Mouse (Mus musculus) embryonic facial prominence, embryonic 12.5 days (tissue): Measurements from ENCODE around the gene Fkbp1b. TPM values are rescaled to one million over a fixed set of nuclear protein-coding genes. Genes with fewer than 3 reads are reported as not detected.

Source experiments
- ATAC-seq: fragments of 200-750 bp; cut with Nextera tagmentation; 2 replicates; pipeline ENCODE4 v1.8.0; 2017; ENCODE audit not compliant: insufficient number of reproducible peaks, insufficient read depth, low FRiP score, low TSS enrichment
- H3K27ac ChIP-seq: fragments of 300-500 bp; sonication (generic); 2 replicates; pipeline ENCODE4 v1.5.1; 2016; ENCODE audit warnings: mild to moderate bottlenecking
- H3K27me3 ChIP-seq: fragments of 300-500 bp; sonication (generic); 2 replicates; pipeline ENCODE4 v1.6.1; 2016; ENCODE audit warnings: mild to moderate bottlenecking, moderate library complexity
- H3K36me3 ChIP-seq: fragments of 300-500 bp; sonication (generic); 2 replicates; pipeline ENCODE4 v1.6.1; 2016; ENCODE audit warnings: mild to moderate bottlenecking
- H3K4me1 ChIP-seq: fragments of 300-500 bp; sonication (generic); 2 replicates; pipeline ENCODE4 v1.6.1; 2016
- H3K4me2 ChIP-seq: fragments of 300-500 bp; sonication (generic); replicated peaks from 2 replicates; pipeline ENCODE4 v1.6.1; 2016; ENCODE audit warnings: mild to moderate bottlenecking, moderate library complexity
- H3K4me3 ChIP-seq: fragments of 300-500 bp; sonication (generic); 2 replicates; pipeline ENCODE4 v1.5.1; 2016; ENCODE audit warnings: mild to moderate bottlenecking
- H3K9ac ChIP-seq: fragments of 300-500 bp; sonication (generic); 2 replicates; pipeline ENCODE4 v1.6.1; 2016; ENCODE audit warnings: mild to moderate bottlenecking, moderate library complexity
- H3K9me3 ChIP-seq: fragments of 300-500 bp; sonication (generic); 2 replicates; pipeline ENCODE4 v1.6.1; 2016; ENCODE audit warnings: mild to moderate bottlenecking, moderate library complexity
- WGBS: fragments of 180-500 bp; shearing (Covaris S2); methylation state at CpG from one replicate; pipeline ENCODE4 v1.1.7; 2016; 5-methylcytosine and 5-hydroxymethylcytosine counted together
- polyA plus RNA-seq: library from polyadenylated mRNA; unstranded; fragments of >200 nt; fragmentation: Nextera tagmentation; extraction: Ambion mirVana; gene quantifications from 2 replicates; pipeline ENCODE4 v1.2.1, GENCODE M21; 2016

Gene Fkbp1b
- polyA plus RNA-seq, 1 experiment from 2014 or later, result 16.6 TPM

DNA sequence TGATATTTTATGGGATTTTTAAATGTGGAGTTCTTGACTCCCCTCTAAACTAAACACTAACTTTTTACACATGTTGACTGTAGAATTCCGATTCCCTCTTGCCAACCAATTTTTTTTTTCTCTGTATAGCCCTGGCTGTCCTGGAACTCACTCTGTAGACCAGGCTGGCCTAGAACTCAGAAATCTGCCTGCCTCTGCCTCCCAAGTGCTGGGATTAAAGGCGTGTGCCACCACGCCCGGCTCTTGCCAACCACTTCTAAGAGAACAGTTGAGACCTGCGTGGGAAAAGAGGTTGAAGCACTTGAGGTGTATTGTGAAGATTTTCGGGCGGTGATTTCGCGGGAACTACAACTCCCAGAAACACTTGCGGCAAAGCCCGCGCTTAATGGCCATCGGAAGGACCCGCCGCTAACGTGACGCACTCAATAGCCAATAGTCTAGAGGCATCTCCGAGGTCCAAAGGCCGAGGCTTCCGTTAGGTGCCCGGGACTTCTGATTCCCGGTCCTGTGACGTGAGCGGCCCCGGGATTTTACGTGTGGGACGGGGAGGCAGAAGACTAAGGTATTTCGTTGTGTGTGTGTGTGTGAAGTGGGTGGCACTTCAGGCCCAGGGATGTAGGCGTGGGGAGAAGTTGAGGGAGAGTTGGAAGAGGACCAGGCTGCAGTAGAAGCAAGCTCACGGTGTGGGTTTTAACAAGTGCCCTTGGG, 1.7 kb upstream of the Fkbp1b start, which contains the start of gene Wdcp:
Wdcp (plus strand) TSS at position 414 of the 708 bp plus-strand sequence.
- peak within 1 kb of the TSS; percentile 91 for H3K4me2 ChIP-seq
- H3K9ac ChIP-seq, result peak within 1 kb of the TSS; percentile 56
- H3K36me3 ChIP-seq, result no peaks in the 10 kb centered on the region
- H3K27ac ChIP-seq, result peak within 1 kb of the TSS; percentile 55; the same call in 1 of the 2 replicates
- 0 out of 2 replicates have a peak, but pooled peaks cover 10% of the 10 kb centered on the region for H3K27me3 ChIP-seq
- peaks cover 15% of the 10 kb centered on the region for H3K4me1 ChIP-seq
- under 1% methylated on average over 30 of the region's 30 CpGs for WGBS
- peak within 1 kb of the TSS; percentile 62 for H3K4me3 ChIP-seq
- H3K9me3 ChIP-seq, result no peaks in the 10 kb centered on the region
- ATAC-seq, result peak; percentile 88

DNA sequence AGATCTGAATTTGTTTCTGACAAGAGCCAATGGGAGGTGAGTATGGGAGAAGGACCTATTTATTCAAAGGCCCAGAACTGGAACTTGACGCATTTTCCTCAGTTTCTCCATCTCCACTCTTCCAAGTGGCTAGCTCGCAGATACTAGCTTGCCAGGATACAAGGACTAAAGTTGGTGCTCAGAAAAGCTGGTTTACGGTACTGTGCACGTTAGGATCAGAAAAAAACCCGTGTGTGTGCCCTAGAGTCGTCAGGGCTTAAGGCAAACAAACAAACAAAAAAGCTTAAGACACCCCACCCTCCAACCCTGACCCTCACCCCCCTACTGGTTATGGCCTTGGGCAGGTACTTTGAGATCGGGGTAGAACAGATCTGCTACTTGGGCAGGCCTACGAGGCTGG, 1.1 kb upstream of the Fkbp1b start:
- Histone ChIP-seq H3K4me1 (peaks cover 15% of the 10 kb centered on the region), H3K27ac (no peak overlapping the region), H3K36me3 (no peaks in the 10 kb centered on the region), H3K9ac (no peak overlapping the region), H3K27me3 (0 out of 2 replicates have a peak, but pooled peaks cover 10% of the 10 kb centered on the region), H3K9me3 (no peaks in the 10 kb centered on the region), H3K4me2 (no peak overlapping the region), H3K4me3 (no peak overlapping the region; the same call in 1 of the 2 replicates)
- WGBS, result 83% methylated on average over 8 of the region's 8 CpGs
- ATAC-seq, result no peak

GRCm38 (mm10) chr12:4840741-4841140, 650 bp downstream of the Fkbp1b start:
- ATAC-seq, result no peak
- peak overlapping the region; percentile 66; the same call in 1 of the 2 replicates for H3K9ac ChIP-seq
- H3K4me1 ChIP-seq, result peaks cover 15% of the 10 kb centered on the region
- no peak overlapping the region for H3K27ac ChIP-seq
- H3K36me3 ChIP-seq, result no peaks in the 10 kb centered on the region
- H3K4me3 ChIP-seq, result peak overlapping the region; percentile 82
- H3K27me3 ChIP-seq, result 0 out of 2 replicates have a peak, but pooled peaks cover 10% of the 10 kb centered on the region
- H3K4me2 ChIP-seq, result peak overlapping the region; percentile 91
- WGBS, result 1% methylated on average over 11 of the region's 11 CpGs
- no peaks in the 10 kb centered on the region for H3K9me3 ChIP-seq

- H3K4me1 ChIP-seq, result peaks cover 15% of the 10 kb centered on the region
These were observed 1.4 kb downstream of the Fkbp1b start for GRCm38 (mm10) chr12:4840010-4840409.

DNA sequence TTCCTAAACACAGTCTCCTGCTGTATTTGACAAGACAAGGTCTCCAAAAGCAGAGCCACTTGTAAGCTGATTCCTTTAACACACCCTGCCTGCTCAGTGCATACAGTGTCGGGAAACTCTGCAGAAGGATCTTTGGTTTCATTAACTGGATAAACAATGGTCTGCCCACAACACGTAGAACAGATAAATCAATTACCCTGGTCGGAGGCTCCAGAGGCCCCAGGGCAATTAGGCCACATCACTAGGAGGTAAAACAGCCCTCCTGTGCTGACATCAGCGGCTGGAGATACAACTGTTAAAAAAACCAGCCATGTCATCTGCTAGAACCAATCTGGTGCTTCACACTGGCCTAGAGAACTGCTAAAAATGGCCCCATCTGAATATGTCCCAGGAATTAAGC, 4.4 kb downstream of the Fkbp1b start:
- 0 out of 2 replicates have a peak, but pooled peaks cover 4% of the 10 kb centered on the region for H3K4me1 ChIP-seq
- H3K9ac ChIP-seq, result no peak overlapping the region
- no peaks in the 10 kb centered on the region for H3K9me3 ChIP-seq
- 0 out of 2 replicates have a peak, but pooled peaks cover 10% of the 10 kb centered on the region for H3K27me3 ChIP-seq
- H3K27ac ChIP-seq, result no peak overlapping the region
- no peaks in the 10 kb centered on the region for H3K36me3 ChIP-seq
- no peak overlapping the region for H3K4me2 ChIP-seq
- no peak for ATAC-seq
- WGBS, result 40% methylated on average over 4 of the region's 4 CpGs
- no peak overlapping the region for H3K4me3 ChIP-seq

More at GRCm38 (mm10) chr12:4840010-4840409, 1.4 kb downstream of the Fkbp1b start:
- 53% methylated on average over 6 of the region's 6 CpGs for WGBS
- no peak overlapping the region for H3K4me3 ChIP-seq
- no peak overlapping the region for H3K9ac ChIP-seq
- H3K36me3 ChIP-seq, result no peaks in the 10 kb centered on the region
- no peak for ATAC-seq
- H3K27me3 ChIP-seq, result 0 out of 2 replicates have a peak, but pooled peaks cover 10% of the 10 kb centered on the region
- H3K4me2 ChIP-seq, result no peak overlapping the region; the same call in 1 of the 2 replicates
- no peak overlapping the region for H3K27ac ChIP-seq
- H3K9me3 ChIP-seq, result no peaks in the 10 kb centered on the region

DNA sequence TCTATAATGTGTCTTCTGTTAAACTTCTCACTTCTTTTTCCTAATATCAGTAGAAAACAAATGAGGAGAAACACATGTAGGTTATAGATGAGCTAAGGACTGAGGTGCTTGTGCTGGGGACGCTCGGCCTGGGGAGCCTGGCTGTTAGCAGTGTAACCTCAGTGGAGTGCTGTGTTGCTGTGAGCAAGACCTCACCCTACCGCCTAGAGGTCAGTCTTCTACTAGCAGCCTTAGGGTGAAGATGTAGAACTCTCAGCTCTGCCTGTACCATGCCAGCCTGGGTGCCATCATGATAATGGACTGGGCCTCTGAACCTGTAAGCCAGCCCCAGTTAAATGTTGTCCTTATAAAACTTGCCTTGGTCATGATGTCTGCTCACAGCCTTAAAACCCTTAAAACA, 14.1 kb downstream of the Fkbp1b start:
- Histone ChIP-seq H3K36me3 (peaks cover 61% of the 10 kb centered on the region), H3K4me3 (no peak overlapping the region), H3K4me2 (no peak overlapping the region), H3K9me3 (no peaks in the 10 kb centered on the region), H3K9ac (no peak overlapping the region), H3K4me1 (no peaks in the 10 kb centered on the region), H3K27me3 (no peaks in the 10 kb centered on the region), H3K27ac (no peak overlapping the region)
- ATAC-seq, result no peak
- 80% methylated on average over 3 of the region's 3 CpGs for WGBS

DNA sequence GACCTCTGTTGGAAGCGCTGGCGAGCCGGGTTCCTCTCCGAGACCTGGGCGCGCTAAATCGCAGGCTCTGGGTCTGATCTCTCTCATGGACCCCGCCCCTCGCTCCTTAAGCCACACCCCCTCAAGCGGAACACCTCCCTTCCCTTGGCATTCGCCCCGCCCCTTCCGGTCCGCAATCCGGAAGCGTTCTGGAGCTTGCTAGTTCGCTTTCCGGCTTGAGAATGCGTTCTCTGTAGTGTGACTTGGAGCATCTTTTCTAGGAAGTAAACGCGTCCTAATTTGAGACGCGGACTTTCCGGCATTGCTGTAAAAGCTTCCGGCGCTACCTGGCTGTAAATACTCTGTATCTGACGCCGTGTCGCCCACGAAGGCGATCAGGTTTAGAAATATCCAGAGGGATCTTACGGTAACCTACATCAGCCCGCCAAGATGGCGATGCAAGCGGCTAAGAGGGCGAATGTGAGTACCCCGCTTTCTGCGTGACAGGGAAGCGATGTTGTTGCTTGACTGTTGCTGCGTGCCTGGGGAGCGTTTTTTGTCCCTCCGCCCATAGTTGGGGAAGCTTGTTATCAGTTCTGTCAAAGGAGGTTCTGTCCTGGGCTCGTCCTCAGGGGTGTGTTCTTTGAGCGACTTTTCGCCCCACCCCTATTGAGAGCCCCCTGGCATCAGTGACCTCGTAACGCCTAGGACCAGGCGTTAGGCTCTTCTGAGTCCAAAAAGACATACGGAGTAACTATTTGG, 23.9 kb downstream of the Fkbp1b start, which contains the start of gene Sf3b6:
Sf3b6 (plus strand) TSS at position 184 of the 741 bp plus-strand sequence.
- Histone ChIP-seq H3K4me3 (peak within 1 kb of the TSS; percentile 90), H3K27ac (peak within 1 kb of the TSS; percentile 85), H3K9me3 (no peaks in the 10 kb centered on the region), H3K4me1 (peaks cover 9% of the 10 kb centered on the region), H3K9ac (peak within 1 kb of the TSS; percentile 68), H3K36me3 (peaks cover 20% of the 10 kb centered on the region), H3K27me3 (no peaks in the 10 kb centered on the region), H3K4me2 (peak within 1 kb of the TSS; percentile 87)
- peak; percentile 96 for ATAC-seq
- WGBS, result under 1% methylated on average over 49 of the region's 49 CpGs

GRCm38 (mm10) chr12:4816680-4817360, 24.6 kb downstream of the Fkbp1b start:
- Histone ChIP-seq H3K4me3 (peak overlapping the region; percentile 90), H3K27ac (peak overlapping the region; percentile 85), H3K4me1 (peaks cover 9% of the 10 kb centered on the region), H3K4me2 (peak overlapping the region; percentile 55), H3K9me3 (no peaks in the 10 kb centered on the region), H3K27me3 (no peaks in the 10 kb centered on the region), H3K36me3 (peaks cover 14% of the 10 kb centered on the region), H3K9ac (peak overlapping the region; percentile 66)
- WGBS, result 11% methylated on average over 24 of the region's 24 CpGs
- peak; percentile 68; the same call in 1 of the 2 replicates for ATAC-seq

- H3K4me1 ChIP-seq, result peaks cover 9% of the 10 kb centered on the region
- H3K27ac ChIP-seq, result no peak overlapping the region
- no peaks in the 10 kb centered on the region for H3K9me3 ChIP-seq
- no peaks in the 10 kb centered on the region for H3K36me3 ChIP-seq
- WGBS, result 80% methylated on average over 4 of the region's 4 CpGs
- no peak for ATAC-seq
- no peak overlapping the region for H3K4me2 ChIP-seq
- H3K27me3 ChIP-seq, result no peaks in the 10 kb centered on the region
- no peak overlapping the region for H3K4me3 ChIP-seq
- no peak overlapping the region for H3K9ac ChIP-seq
These were observed 27.8 kb downstream of the Fkbp1b start for GRCm38 (mm10) chr12:4813636-4814035.

DNA sequence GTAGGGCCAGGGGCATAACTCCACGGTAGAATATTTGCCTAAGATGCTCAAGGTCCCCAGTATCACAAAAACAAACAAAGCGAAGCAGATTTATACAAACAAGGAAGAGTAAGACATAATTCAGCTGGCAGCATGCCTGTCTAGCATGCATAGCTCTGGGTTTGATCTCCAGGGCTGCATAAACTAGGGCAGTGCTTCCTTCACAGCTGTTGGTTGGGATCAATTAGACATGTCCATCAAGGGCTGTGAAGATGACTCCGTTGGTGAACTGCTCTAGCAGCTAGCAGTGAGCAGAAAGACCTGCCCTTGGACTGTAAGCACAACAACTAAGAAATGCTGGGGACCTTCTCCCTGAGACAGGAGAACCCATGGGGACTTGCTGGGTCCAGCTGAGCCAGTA, 29.7 kb downstream of the Fkbp1b start:
- WGBS, result 62% methylated on average over 3 of the region's 3 CpGs
- no peak for ATAC-seq
- no peak overlapping the region for H3K27ac ChIP-seq

DNA sequence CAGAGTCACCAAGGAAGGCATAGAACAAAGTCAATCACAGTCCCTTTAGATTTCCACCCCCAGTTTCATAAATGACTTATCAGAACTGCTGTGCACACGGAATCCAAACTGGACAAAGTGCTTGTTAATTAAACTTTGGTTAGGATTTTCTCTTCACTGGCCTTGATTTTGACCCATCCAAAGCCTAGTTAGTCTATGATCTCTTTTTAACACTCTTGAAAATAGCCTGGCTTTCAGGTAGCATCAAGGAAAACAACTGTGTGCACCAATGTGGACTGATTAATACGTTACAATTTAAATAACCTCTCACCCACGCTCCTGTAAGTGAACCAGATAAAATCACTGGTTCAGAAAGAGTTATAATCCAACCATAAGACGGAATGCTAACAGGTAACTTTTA, 30.4 kb downstream of the Fkbp1b start:
- no peaks in the 10 kb centered on the region for H3K27me3 ChIP-seq
- H3K4me1 ChIP-seq, result no peaks in the 10 kb centered on the region
- 80% methylated on average over 4 of the region's 4 CpGs for WGBS
- no peaks in the 10 kb centered on the region for H3K9me3 ChIP-seq
- no peak overlapping the region for H3K4me2 ChIP-seq
- H3K4me3 ChIP-seq, result no peak overlapping the region
- no peak overlapping the region for H3K27ac ChIP-seq
- no peak overlapping the region for H3K9ac ChIP-seq
- no peaks in the 10 kb centered on the region for H3K36me3 ChIP-seq
- no peak for ATAC-seq

More for the DNA sequence above, 29.7 kb downstream of the Fkbp1b start:
- H3K9me3 ChIP-seq, result no peaks in the 10 kb centered on the region
- H3K9ac ChIP-seq, result no peak overlapping the region
- no peaks in the 10 kb centered on the region for H3K36me3 ChIP-seq
- peaks cover 4% of the 10 kb centered on the region for H3K4me1 ChIP-seq
- no peak overlapping the region for H3K4me3 ChIP-seq
- H3K27me3 ChIP-seq, result no peaks in the 10 kb centered on the region
- H3K4me2 ChIP-seq, result no peak overlapping the region
